Mouse (Mus musculus) cerebellum, postnatal 4 days (tissue): ENCODE measurements around the gene Celf3.

Experiments used
- DNase-seq, 2 experiments: peaks; one replicate each; pipeline ENCODE4 v3.0.0; 2022; ENCODE audit warnings: low spot score in 2 of 2, mixed read lengths in 1 of 2

Celf3 gene

GRCm38 (mm10) chr3:94477981-94478422 is at the start of gene Celf3:
Gene Celf3, plus strand, starts transcription at chr3:94478295.
- DNase-seq: peak in 1 of 2 experiments; percentile 53

DNA sequence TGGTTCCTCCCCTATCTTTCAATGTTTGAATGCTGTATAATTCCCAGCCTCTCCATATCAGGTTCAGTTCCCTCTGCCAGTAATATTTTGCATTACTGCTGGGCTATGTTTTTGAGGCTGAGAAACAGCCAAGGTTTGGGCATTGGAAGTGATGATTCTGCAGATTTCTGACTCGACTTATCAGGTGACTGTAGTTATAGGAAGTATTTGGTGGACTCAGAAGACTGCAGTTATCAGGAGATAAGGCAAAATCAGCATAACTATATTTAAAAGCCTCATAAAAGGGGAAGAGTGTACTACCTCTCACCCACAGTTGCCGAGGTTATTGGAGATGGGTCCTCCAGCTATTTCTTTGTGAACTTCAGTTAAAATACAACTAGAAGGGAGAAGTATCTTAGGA is 47.1 kb upstream of the Celf3 start:
- no peak for DNase-seq

GRCm38 (mm10) chr3:94434305-94434704 is 43.8 kb upstream of the Celf3 start:
- no peak for DNase-seq

DNA sequence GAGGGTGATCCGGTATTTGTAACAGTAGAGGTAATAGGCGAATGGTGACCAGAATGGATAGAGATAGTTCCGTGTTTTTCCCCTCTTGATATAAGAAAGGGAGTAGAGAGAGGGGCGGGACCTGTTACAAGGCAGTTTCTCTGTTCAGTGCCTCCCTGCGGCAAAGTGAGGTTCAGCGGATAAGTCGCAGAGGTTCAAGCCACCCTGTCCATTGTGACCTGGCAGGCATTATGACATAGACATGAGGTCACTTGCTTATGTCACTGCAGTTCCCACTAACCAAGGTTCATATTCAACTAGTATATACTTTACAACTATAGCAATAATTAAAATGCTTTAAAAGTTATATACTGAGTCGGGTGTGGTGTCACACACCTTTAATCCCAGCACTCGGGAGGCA is 41.7 kb upstream of the Celf3 start:
- DNase-seq: no peak

- DNase-seq: no peak
These were observed 36.9 kb upstream of the Celf3 start for GRCm38 (mm10) chr3:94441182-94441581.

DNA sequence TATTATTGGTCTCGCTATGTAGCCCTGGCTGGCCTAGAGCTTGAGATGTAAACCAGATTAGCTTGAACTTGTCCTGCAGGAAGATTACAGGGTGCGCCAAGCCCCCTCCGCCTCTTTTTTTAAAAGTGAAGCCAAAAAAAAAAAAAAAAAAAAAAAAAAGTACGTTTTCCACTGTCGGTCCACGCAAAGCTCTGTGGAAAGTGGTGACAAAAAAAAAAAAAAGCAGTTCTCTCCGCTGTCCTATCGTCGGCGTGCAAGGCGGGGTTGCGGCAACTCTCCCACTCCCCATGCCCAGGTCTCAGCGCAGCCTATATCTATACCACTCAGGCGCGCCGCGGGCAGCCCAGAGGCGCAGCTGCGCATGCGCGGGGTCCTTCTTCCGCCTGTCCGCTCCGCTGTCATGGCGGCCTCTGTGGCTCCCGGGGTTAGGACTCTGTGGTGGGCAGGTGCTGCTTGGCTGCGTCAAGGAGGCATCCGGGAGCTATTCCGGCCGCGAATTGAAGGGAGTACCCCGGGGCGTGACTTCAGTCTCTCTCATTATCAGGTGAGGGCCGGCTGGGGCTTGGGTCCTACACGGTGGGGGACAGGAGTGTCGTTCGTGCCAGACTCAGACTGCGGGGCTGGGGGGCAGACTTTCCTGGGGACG is 35.0 kb upstream of the Celf3 start, which contains the start of gene Mrpl9:
TSS of gene Mrpl9 (plus strand) at position 368 of the 646 bp plus-strand sequence.
- peak; percentile 97 for DNase-seq

DNA sequence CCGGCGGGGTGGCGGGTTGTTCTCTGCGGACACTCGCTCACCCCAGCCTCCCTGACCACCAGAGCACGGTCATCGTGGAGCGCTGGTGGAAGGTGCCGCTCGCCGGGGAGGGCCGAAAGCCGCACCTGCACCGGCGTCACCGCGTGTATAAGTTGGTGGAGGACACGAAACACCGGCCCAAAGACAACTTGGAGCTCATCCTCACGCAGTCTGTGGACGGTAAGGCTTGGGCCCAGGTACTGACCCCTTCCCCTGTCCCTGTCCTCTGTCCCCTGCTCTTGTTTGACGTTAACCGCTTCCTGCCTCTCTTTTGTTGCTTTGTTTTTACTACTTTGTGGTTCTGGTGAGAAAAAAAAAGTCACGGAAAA is 34.5 kb upstream of the Celf3 start, which contains the start of gene Oaz3:
TSS of gene Oaz3 (minus strand) at position 319 of the 368 bp plus-strand sequence.
- DNase-seq: no peak

- no peak for DNase-seq
These were observed 28.7 kb upstream of the Celf3 start for GRCm38 (mm10) chr3:94449377-94449776.

DNA sequence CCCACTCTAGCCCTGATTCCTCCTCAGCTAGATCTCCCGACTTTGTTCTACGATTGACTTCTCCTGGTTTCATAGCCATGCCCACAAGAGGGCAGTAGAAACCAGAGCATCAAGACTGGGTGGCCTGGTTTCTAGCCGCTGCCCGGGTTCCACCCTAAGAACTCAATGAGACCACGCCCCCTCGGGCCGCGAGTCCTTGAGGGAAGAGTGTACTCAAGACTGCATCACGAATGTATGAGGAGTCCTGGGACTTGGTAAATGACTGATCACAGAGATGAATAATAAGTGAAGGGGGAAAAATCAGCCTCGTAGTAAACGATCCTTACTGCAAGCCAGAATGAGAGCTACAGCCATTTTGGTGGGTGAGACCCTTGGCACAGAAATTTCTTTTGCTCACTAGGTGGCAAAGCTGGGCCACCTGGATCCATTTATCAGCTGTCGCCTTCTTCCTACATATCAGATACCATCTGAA is 21.5 kb upstream of the Celf3 start:
- peak; percentile 61 to 86 for DNase-seq

- no peak for DNase-seq
These were observed 21.0 kb upstream of the Celf3 start for GRCm38 (mm10) chr3:94457055-94457454.

DNA sequence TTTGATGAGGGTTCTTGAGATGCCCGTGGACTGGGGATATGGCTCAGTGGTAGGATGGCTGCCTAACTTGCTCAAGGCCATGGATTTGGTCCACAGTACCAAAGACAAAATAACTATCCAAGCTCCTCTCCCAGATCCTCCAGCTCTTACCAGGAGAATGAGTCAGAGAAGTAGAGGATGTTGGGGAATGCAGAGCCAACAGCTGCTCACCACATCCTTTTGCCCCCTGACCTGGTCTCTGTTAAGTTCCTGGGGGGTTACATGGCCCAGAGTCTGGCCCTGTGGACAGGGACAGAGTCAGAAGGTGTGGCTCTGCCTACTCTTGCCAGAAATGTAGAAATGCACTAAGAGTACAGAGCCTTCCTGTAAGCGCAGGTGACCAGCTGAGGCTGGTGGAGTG is 18.3 kb upstream of the Celf3 start:
- no peak for DNase-seq

- DNase-seq: no peak
These were observed 14.0 kb upstream of the Celf3 start for GRCm38 (mm10) chr3:94463926-94464578.

DNA sequence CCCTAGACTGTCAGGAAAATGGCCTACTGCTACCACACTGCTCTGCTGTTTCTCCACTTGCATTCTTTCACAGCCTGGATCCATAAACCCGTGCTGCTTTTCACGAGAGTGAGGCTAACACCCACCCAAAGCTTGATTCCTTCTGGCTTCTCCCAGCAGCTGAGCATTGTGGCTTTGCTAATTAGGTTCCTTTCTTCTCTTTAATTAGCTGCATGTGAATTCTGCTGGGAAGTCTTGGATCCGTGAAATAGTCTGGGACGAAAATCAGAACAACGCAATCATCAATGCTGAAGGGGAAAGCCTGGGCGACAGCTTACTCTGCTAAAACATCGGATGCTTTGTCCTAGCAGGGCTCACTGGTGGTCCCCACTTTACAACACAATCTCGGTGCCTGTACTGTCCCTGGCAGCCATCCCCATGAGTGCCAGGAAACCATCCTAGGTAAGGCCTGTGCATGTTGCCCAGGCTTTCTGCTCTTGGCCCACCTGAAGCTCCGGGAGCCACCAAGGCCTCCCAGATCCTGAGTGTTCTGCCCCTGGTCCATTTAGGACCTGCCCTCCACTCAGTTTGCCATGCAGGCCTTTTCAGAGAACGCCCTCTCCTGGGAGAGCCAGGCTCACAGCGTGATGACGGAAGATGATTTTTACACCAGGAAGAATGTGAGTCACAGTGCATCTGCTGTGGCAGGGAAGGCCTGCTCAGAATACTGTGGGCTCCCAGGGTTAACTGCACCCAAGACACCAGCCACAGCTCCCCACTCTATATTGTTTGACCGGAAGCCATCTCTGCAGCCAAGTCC is 12.3 kb upstream of the Celf3 start:
- DNase-seq: no peak

GRCm38 (mm10) chr3:94468931-94469330 is 9.2 kb upstream of the Celf3 start:
- no peak for DNase-seq

GRCm38 (mm10) chr3:94472447-94473114 is 5.5 kb upstream of the Celf3 start:
- DNase-seq: no peak

DNA sequence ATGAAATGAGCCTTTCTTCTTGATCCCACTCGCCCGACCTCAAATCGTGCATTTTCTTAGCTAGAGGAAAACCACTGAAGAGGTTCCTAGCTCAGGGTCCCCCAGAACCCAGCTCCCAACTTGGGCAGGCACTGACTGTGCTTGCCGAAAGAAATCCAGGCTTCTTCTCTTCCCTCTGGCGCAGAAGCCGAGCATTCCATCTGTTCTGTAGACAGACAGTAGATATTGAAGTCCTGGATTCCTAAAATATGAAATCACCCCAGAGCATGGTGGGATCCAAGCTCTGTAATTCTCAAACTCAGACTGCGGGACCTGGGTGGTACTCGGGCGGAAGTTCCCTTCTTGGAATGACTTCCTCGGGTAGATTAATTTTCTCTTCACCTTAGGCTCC is 5.0 kb upstream of the Celf3 start:
- no peak for DNase-seq

- DNase-seq: no peak
These were observed 4.4 kb upstream of the Celf3 start for GRCm38 (mm10) chr3:94473567-94474232.

GRCm38 (mm10) chr3:94476301-94477035 is 1.6 kb upstream of the Celf3 start:
- DNase-seq: no peak

- no peak for DNase-seq
These were observed 651 bp upstream of the Celf3 start for GRCm38 (mm10) chr3:94477444-94477843.

DNA sequence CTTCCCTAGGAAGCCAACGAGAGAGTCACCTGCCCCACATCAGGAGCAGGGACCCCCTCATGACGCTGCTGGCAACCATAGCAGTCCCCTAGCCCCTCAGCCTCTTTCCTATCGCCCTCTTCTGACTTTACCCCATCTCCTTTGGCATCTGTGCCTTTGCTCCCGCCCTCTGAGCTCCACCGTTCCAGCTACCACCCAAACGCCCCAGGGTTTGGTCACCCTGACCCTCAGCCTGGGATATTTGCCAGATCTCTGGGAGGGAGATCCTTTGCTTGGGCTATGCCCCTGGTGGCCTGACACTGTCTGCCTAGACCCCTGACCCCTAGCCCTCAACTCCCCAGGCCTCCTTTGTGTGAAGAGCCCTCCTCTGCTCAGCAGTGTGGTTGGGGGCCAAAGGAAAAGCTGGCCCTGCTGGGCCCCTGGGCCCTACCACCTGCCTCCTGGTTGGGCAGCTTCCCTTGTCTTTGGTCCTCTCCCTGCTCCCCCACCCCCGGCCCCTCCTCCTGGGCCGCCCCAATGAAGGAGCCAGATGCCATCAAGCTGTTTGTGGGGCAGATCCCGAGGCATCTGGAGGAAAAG is 585 bp downstream of the Celf3 start:
- DNase-seq: no peak
